Mouse (Mus musculus) forebrain, embryonic 15.5 days (tissue): ENCODE data around the gene Kif2a. TPM values are rescaled to one million over a fixed set of nuclear protein-coding genes. Genes with fewer than 3 reads are reported as not detected.
A peak's percentile ranks its signal among the peaks of the same experiment; 100 is the strongest.

Experiments used
- ATAC-seq: fragments of 200-750 bp; cut with Nextera tagmentation; replicated peaks from 2 replicates; pipeline ENCODE4 v1.8.0; 2017; ENCODE audit warnings: mild to moderate bottlenecking, moderate TSS enrichment, moderate library complexity
- H3K27ac ChIP-seq: fragments of 300-500 bp; sonication (generic); replicated peaks from 2 replicates; pipeline ENCODE4 v1.5.1; 2015; ENCODE audit warnings: mild to moderate bottlenecking, inconsistent platforms
- H3K27me3 ChIP-seq: fragments of 300-500 bp; sonication (generic); 2 replicates; pipeline ENCODE4 v1.6.1; 2015; ENCODE audit warnings: inconsistent platforms
- H3K36me3 ChIP-seq: fragments of 300-500 bp; sonication (generic); 2 replicates; pipeline ENCODE4 v1.6.1; 2015; ENCODE audit warnings: mild to moderate bottlenecking, inconsistent platforms
- H3K4me1 ChIP-seq: fragments of 300-500 bp; sonication (generic); 2 replicates; pipeline ENCODE4 v1.6.1; 2015; ENCODE audit warnings: inconsistent platforms
- H3K4me2 ChIP-seq: fragments of 300-500 bp; sonication (generic); replicated peaks from 2 replicates; pipeline ENCODE4 v1.6.1; 2015; ENCODE audit warnings: mild to moderate bottlenecking, inconsistent platforms
- H3K4me3 ChIP-seq: fragments of 300-500 bp; sonication (generic); 2 replicates; pipeline ENCODE4 v1.5.1; 2015; ENCODE audit warnings: mild to moderate bottlenecking, inconsistent platforms
- H3K9ac ChIP-seq: fragments of 300-500 bp; sonication (generic); replicated peaks from 2 replicates; pipeline ENCODE4 v1.6.1; 2015; ENCODE audit warnings: mild to moderate bottlenecking, inconsistent platforms
- H3K9me3 ChIP-seq: fragments of 300-500 bp; sonication (generic); 2 replicates; pipeline ENCODE4 v1.6.1; 2016; ENCODE audit warnings: inconsistent platforms
- WGBS: fragments of 180-500 bp; shearing (Covaris S2); methylation state at CpG from one replicate; pipeline ENCODE4 v1.1.7; 2015; ENCODE audit warnings: mixed read lengths; 5-methylcytosine and 5-hydroxymethylcytosine counted together
- polyA plus RNA-seq: library from polyadenylated mRNA; unstranded; fragments of >200 nt; fragmentation: Nextera tagmentation; extraction: Ambion mirVana; gene quantifications from 2 replicates; pipeline ENCODE4 v1.2.1, GENCODE M21; 2015

Kif2a gene
- 48.9 and 54.8 TPM in 2 replicates for polyA plus RNA-seq

DNA sequence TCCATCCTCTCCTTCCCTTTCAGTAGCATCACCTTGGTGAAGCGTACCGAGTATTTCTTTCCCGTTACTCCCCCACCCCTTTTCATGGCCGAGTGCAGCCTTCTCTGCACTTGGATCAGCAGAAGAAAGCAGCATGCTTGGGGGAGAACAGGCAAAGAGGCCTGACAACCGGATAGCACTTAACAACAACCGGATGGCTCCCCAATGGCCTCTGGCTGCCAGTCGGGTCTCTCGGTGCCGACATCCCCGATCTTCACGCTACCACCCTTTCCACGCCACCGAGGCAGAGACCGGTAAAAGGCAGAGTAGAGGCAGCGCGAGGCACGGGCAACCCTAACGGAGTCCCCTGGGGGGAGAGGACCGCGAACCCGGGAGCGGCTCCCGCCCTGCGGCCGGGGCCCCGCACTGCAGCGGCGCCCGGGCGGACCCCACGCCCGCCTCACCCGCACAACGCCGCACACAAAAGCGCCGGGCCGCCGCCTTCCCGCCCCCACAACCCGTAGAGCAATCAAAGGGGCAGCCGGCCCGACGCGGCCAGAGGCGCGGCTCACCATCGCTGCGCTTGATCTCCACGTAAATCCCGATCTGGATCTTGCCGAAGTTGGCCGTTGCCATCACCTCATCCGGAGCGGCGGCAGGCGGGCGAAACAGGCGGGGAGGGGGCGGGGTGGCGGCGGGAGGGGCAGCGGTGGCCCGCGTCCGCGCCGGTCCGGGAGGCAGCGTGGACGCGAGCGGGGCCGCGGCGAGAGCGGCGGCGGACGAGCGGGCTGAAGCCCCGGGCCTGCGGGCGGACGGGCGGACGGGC is at the start of gene Kif2a:
Kif2a (minus strand) TSS at position 666 of the 805 bp plus-strand sequence.
- WGBS: under 1% methylated on average over 72 of the region's 87 CpGs

DNA sequence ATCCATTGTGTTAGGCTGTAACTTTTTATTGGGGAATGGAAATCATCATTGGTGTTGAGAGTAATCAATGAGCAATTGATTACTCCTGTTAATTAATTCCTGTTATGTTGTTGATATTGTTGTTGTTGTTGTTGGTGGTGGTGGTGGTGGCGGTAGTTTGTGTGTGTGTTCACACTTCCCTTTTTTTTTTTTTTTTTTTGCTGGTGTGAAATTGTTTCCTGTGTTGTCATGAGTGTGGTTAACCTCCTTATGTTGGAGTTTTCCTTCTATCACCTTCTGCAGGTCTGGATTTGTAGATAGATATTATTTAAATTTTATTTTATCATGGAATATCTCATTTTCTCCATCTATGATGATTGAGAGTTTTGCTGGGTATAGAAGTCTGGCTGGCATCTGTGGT is 47.1 kb upstream of the Kif2a start:
- no peak overlapping the region for H3K9ac ChIP-seq
- no peaks in the 10 kb centered on the region for H3K36me3 ChIP-seq
- no peaks in the 10 kb centered on the region for H3K9me3 ChIP-seq
- ATAC-seq: no peak
- H3K4me3 ChIP-seq: no peak overlapping the region
- WGBS: 100% methylated on average over 1 of the region's 1 CpGs
- no peaks in the 10 kb centered on the region for H3K27me3 ChIP-seq
- no peak overlapping the region for H3K27ac ChIP-seq
- no peak overlapping the region for H3K4me2 ChIP-seq
- H3K4me1 ChIP-seq: peaks cover 24% of the 10 kb centered on the region

More for the DNA sequence above, at the start of gene Kif2a:
- peaks cover 30% of the 10 kb centered on the region for H3K4me1 ChIP-seq
- no peaks in the 10 kb centered on the region for H3K9me3 ChIP-seq
- no peaks in the 10 kb centered on the region for H3K36me3 ChIP-seq
- peak; percentile 59 for ATAC-seq
- H3K4me3 ChIP-seq: peak within 1 kb of the TSS; percentile 86
- peak within 1 kb of the TSS; percentile 82 for H3K4me2 ChIP-seq
- H3K27me3 ChIP-seq: no peaks in the 10 kb centered on the region
- peak within 1 kb of the TSS; percentile 93 for H3K9ac ChIP-seq
- peak within 1 kb of the TSS; percentile 95 for H3K27ac ChIP-seq

DNA sequence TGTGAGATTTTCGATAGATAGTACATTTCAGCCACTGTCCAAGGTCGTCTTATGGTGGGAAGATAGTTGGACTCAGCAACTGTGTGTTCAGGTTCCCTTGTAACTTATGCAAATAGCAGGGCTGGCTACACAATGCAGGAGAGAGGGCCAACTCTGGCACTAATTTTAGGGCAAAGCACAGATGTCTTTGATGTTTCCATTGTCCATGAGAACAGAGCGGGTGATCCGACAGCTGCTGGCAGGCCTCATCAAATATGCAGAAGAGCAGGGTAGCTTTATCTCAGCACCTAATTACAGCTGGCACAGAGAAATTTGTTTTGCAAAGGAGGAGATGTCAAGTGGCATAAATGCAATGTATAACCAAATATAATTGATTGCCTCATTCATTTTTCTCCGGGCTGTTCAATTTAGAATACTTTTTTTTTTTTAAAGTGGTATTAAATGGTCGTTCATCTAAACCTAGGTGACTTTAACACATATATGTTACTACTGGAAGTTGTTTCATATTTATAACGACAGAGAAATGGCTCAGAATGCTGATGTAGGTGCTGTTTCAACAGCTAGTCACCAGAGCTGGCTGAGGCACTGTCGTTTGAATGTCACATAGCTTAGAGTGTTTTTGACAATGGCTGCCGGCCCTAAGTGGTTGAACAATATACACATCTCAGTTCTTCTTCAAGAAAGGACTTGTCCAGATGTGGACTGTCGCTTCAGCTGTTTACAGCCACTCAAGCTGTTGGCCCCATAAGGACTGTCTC is 43.4 kb upstream of the Kif2a start:
- 42% methylated on average over 10 of the region's 10 CpGs for WGBS
- no peak overlapping the region for H3K9ac ChIP-seq
- peak; percentile 90 for ATAC-seq

DNA sequence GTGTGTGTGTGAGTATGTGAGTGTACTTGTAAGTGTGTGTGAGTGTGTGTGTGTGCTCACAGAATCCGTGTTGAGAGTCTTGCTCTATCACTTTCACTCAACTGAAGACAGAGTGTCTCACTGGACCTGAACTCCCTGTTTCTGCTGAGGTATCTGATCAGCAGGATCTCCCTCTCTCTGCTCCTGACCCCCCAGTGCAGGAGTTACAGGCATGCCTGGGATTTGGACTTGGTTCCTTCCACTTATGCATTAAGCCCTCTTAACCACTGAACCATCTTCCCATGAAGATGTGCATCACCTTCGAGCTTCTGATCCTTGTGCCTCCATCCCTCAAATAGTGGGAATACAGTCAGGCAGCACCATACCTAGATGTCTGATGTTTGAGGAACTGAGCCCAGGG is 42.3 kb upstream of the Kif2a start:
- H3K9me3 ChIP-seq: no peaks in the 10 kb centered on the region
- peaks cover 9% of the 10 kb centered on the region for H3K4me1 ChIP-seq
- H3K4me2 ChIP-seq: no peak overlapping the region
- H3K27ac ChIP-seq: no peak overlapping the region
- ATAC-seq: no peak
- H3K27me3 ChIP-seq: no peaks in the 10 kb centered on the region
- H3K9ac ChIP-seq: no peak overlapping the region
- H3K36me3 ChIP-seq: no peaks in the 10 kb centered on the region
- no peak overlapping the region for H3K4me3 ChIP-seq
- 88% methylated on average over 2 of the region's 2 CpGs for WGBS

More for the DNA sequence above, 43.4 kb upstream of the Kif2a start:
- Histone ChIP-seq H3K4me1 (peaks cover 9% of the 10 kb centered on the region), H3K27me3 (no peaks in the 10 kb centered on the region), H3K9me3 (no peaks in the 10 kb centered on the region), H3K36me3 (no peaks in the 10 kb centered on the region), H3K4me2 (no peak overlapping the region), H3K4me3 (no peak overlapping the region), H3K27ac (peak overlapping the region; percentile 65)

DNA sequence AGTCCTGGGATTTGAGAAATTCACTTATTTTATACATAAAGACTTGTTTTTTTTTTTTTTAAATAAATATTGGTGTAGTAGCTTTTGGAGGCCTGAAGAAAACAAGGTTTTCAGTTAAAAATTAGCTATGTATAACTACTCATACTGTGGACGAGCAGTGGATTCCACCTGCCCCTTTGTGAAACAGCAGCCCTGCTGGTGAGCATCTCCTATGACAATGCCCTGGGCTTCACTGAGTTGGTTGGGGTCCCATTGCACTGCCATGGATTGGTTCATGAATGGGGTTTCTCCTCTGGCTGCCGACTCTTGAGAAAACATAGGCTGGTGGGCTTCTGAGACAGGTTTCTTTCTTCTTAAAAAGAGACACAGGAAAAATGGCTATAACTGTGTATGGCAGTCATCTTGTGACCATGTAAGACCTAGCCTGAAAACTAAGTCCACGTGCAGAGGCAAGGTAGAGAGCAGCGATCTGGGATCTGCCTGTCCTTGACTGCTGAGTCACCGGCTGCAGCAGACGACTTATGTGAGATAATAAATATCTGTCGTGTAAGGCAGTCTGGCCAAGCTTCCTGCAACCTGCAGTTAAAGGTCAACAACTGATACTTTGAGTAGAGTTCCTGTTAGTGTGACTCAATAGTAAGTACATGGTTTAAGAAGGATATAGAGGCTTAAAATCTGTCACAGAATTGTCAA is 41.3 kb upstream of the Kif2a start:
- Histone ChIP-seq H3K4me2 (no peak overlapping the region), H3K4me1 (peaks cover 9% of the 10 kb centered on the region), H3K27me3 (no peaks in the 10 kb centered on the region), H3K36me3 (no peaks in the 10 kb centered on the region), H3K4me3 (no peak overlapping the region), H3K27ac (no peak overlapping the region), H3K9me3 (no peaks in the 10 kb centered on the region), H3K9ac (no peak overlapping the region)
- no peak for ATAC-seq
- 84% methylated on average over 7 of the region's 7 CpGs for WGBS

DNA sequence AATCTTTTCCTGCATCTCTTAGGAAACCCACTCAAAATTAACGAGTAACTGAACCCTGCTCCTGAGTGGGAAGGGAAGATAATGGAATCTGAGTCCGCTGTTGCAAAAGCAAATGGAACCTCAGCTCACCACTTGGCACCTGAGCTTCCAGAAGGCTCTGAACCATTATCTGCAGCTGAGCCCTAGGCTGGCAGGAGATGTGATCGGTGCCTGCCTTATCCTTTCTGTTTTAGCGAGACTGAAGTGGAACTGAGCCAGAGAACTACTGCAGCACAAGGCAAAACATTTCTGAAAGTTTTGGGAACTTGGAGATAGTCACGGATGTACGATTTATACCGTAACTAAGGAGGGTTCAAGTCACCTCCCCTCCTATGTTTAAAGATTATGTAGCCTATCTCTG is 38.2 kb upstream of the Kif2a start:
- ATAC-seq: no peak
- H3K9ac ChIP-seq: no peak overlapping the region
- WGBS: 77% methylated on average over 7 of the region's 7 CpGs
- no peaks in the 10 kb centered on the region for H3K36me3 ChIP-seq
- H3K4me2 ChIP-seq: no peak overlapping the region
- no peak overlapping the region for H3K27ac ChIP-seq
- no peaks in the 10 kb centered on the region for H3K27me3 ChIP-seq
- H3K9me3 ChIP-seq: no peaks in the 10 kb centered on the region
- peaks cover 5% of the 10 kb centered on the region; the same call in 1 of the 2 replicates for H3K4me1 ChIP-seq
- H3K4me3 ChIP-seq: no peak overlapping the region

DNA sequence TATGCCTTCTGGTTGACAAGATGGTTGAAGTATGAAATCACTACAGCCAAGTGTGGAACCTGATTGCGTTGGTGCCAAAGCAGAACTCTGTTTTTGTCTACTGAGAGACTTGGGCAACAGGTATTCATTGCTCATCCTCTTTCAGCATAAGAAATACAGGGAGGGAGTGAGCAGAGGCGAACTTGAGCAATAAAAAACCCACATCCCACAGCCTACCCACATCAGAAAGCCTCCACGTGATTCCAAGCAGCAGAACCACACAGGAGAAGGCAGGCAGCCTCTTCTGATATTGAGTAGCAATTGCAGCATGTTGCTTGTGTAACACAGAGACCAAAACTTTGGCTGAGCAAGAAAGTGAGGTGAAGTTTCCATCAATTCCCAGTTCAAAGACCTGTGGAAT is 37.5 kb upstream of the Kif2a start:
- no peak overlapping the region for H3K4me3 ChIP-seq
- WGBS: 81% methylated on average over 3 of the region's 3 CpGs
- no peak overlapping the region for H3K9ac ChIP-seq

DNA sequence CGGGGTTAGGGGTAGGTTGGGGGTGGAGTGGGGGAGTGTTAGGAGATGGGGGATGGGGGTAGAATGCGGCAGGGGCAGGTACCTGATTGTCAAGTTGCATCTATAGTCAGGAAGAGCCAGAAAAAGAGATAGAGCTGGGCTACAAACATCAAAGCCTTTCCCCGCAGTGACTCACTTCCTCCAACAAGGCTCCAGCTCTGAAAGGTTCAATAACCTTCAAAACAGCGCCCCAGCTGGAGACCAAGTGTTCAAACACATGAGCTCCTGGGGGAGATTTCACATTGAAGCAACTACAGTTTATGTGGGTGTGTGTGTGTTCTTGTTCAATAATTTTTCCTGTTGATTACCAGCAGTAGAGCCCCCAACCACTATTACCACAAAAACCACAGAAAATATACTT is 34.4 kb upstream of the Kif2a start:
- no peaks in the 10 kb centered on the region for H3K36me3 ChIP-seq
- no peak overlapping the region for H3K9ac ChIP-seq
- H3K9me3 ChIP-seq: no peaks in the 10 kb centered on the region
- no peaks in the 10 kb centered on the region for H3K27me3 ChIP-seq
- no peak overlapping the region for H3K27ac ChIP-seq
- no peak overlapping the region for H3K4me2 ChIP-seq
- no peak for ATAC-seq
- H3K4me3 ChIP-seq: no peak overlapping the region
- H3K4me1 ChIP-seq: no peaks in the 10 kb centered on the region
- 58% methylated on average over 4 of the region's 4 CpGs for WGBS

More for the DNA sequence above, 37.5 kb upstream of the Kif2a start:
- Histone ChIP-seq H3K9me3 (no peaks in the 10 kb centered on the region), H3K27ac (no peak overlapping the region), H3K4me2 (no peak overlapping the region), H3K27me3 (no peaks in the 10 kb centered on the region), H3K4me1 (no peaks in the 10 kb centered on the region), H3K36me3 (no peaks in the 10 kb centered on the region)
- no peak for ATAC-seq

DNA sequence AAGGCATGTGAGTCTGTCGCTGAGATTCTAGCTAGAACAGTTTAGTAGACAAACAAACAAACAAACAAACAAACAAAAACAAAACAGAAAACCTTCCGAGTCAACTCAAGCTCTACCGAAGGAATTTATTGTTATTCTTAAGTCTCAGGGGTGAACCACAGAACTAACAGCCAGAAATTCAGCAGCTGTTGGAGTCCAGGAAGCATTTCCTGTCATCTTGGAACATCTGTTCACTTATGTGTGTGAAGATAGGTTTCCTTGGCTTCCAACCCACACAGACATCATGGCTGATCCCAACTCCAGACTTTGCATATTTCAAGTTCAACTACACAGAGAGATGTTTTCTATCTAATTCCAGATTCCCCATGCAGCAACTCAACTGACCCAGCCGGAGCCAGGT is 32.6 kb upstream of the Kif2a start:
- Histone ChIP-seq H3K27me3 (no peaks in the 10 kb centered on the region), H3K4me2 (no peak overlapping the region), H3K4me1 (no peaks in the 10 kb centered on the region), H3K27ac (no peak overlapping the region), H3K9me3 (no peaks in the 10 kb centered on the region), H3K36me3 (no peaks in the 10 kb centered on the region), H3K9ac (no peak overlapping the region), H3K4me3 (no peak overlapping the region)
- ATAC-seq: no peak
- 85% methylated on average over 4 of the region's 4 CpGs for WGBS

DNA sequence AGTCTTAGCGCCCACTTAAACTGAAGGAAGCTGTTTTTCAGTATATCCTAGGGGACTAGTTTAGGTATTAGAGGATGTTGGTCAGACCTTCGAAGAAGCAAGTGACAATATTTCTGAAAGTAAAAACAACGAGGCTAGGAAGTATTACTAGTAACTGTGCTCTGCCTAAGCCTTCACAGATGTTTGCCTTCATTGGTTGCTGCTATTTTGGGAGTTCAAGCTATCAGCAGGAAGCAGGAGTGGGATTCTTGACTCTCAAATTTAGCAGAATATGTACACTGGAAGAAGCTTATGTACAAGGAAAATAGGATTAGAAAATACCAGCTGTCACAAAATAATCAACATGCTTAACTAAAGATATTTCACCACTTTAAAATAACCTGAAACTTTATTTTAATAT is 29.4 kb upstream of the Kif2a start:
- no peak for ATAC-seq
- no peak overlapping the region for H3K9ac ChIP-seq
- 0 out of 2 replicates have a peak, but pooled peaks cover 4% of the 10 kb centered on the region for H3K9me3 ChIP-seq
- H3K36me3 ChIP-seq: no peaks in the 10 kb centered on the region
- no peaks in the 10 kb centered on the region for H3K27me3 ChIP-seq
- H3K4me2 ChIP-seq: no peak overlapping the region
- no peak overlapping the region for H3K27ac ChIP-seq
- H3K4me3 ChIP-seq: no peak overlapping the region
- no peaks in the 10 kb centered on the region for H3K4me1 ChIP-seq
- WGBS: 87% methylated on average over 3 of the region's 3 CpGs

DNA sequence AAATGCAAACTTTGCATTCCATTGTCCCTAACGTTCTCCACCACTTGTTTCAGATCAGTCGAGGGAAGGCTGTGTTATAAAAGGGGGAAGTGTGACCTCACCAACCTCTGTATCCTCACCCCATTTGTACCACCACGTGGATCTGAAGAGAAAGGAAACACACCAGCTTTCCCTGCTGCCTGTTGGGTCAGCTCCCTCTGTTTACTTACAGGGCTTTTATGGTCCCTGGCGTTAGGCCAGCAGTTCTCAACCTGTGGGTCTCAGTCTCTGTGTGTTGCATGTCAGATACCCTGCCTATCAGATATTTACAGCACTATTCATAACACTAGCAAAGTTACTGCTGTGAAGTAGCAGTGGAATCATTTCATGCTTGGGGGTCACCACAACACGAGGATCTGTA is 22.3 kb upstream of the Kif2a start:
- H3K4me2 ChIP-seq: no peak overlapping the region
- H3K4me3 ChIP-seq: no peak overlapping the region
- H3K27me3 ChIP-seq: no peaks in the 10 kb centered on the region
- peaks cover 4% of the 10 kb centered on the region; the same call in 1 of the 2 replicates for H3K4me1 ChIP-seq
- H3K36me3 ChIP-seq: no peaks in the 10 kb centered on the region
- H3K27ac ChIP-seq: no peak overlapping the region
- 0 out of 2 replicates have a peak, but pooled peaks cover 4% of the 10 kb centered on the region for H3K9me3 ChIP-seq
- ATAC-seq: no peak
- H3K9ac ChIP-seq: no peak overlapping the region
- 29% methylated on average over 5 of the region's 5 CpGs for WGBS

DNA sequence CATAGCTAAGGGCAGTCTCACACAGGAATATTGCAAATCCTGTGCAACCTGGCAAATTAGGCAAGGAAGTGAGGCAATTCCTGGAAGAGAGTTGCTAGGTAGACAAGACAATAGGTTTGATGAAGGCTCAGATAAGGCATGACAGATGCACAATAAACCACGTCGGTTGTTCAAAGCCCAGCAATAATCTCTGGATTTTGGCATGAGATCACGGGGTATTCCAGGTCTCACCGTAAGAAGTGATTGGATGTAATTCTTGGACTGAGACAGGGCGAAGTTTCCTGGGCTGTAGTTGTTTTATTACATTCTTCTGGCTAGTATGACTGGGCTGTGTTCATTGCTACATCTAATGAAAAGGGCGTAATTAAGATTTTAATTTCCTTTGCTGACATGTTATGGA is 20.6 kb upstream of the Kif2a start:
- Histone ChIP-seq H3K9me3 (0 out of 2 replicates have a peak, but pooled peaks cover 4% of the 10 kb centered on the region), H3K27me3 (no peaks in the 10 kb centered on the region), H3K36me3 (no peaks in the 10 kb centered on the region), H3K9ac (no peak overlapping the region), H3K4me1 (peaks cover 4% of the 10 kb centered on the region; the same call in 1 of the 2 replicates), H3K4me2 (no peak overlapping the region), H3K27ac (no peak overlapping the region), H3K4me3 (no peak overlapping the region)
- ATAC-seq: no peak
- 73% methylated on average over 6 of the region's 6 CpGs for WGBS
